Mouse (Mus musculus): ENCODE results near the gene Prdx2. TPM values are rescaled to one million over a fixed set of nuclear protein-coding genes. Genes with fewer than 3 reads are reported as not detected.

Prdx2 gene
- polyA plus RNA-seq, 1 experiment from 2014 or later, result 1,326 TPM

GRCm38 (mm10) chr8:84963952-84964351 lies 5.4 kb upstream of the Prdx2 start:
- Histone ChIP-seq H3K9ac (ENCODE audit: low read length) (no peak overlapping the region), H3K4me3 (ENCODE audit: low read depth, low read length) (no peak overlapping the region), H3K27me3 (ENCODE audit: control insufficient read depth, insufficient read depth, low read length) (no peaks in the 10 kb centered on the region), H3K27ac (replicated peaks; ENCODE audit: low read depth, low read length) (no peak overlapping the region), H3K4me1 (ENCODE audit: control insufficient read depth, insufficient read depth, low read length) (peaks cover 16% of the 10 kb centered on the region), H3K36me3 (ENCODE audit: control insufficient read depth, insufficient read depth, low read length) (no peaks in the 10 kb centered on the region; the same call in 1 of the 2 replicates), H3K9me3 (ENCODE audit: control insufficient read depth, low read length) (no peaks in the 10 kb centered on the region), H3K4me2 (ENCODE audit: low read depth, severe bottlenecking) (no peak overlapping the region)
- ATAC-seq (ENCODE audit: insufficient number of reproducible peaks, low FRiP score, low TSS enrichment, low read depth) (no peak), DNase-seq (ENCODE audit: low spot score) (no peak)
- WGBS, result 92% methylated on average over 4 of the region's 4 CpGs

GRCm38 (mm10) chr8:84965731-84966291 lies 3.6 kb upstream of the Prdx2 start:
- no peaks in the 10 kb centered on the region for H3K27me3 ChIP-seq (ENCODE audit: control insufficient read depth, insufficient read depth, low read length)
- ATAC-seq (ENCODE audit: insufficient number of reproducible peaks, low FRiP score, low TSS enrichment, low read depth) (peak; percentile 78), DNase-seq (ENCODE audit: low spot score) (peak; percentile 95)
- peak overlapping the region; percentile 64 for H3K9ac ChIP-seq (ENCODE audit: low read length)
- H3K27ac ChIP-seq (replicated peaks; ENCODE audit: low read depth, low read length), result peak overlapping the region; percentile 43; the same call in 1 of the 2 replicates
- peaks cover 23% of the 10 kb centered on the region for H3K4me1 ChIP-seq (ENCODE audit: control insufficient read depth, insufficient read depth, low read length)
- H3K4me2 ChIP-seq (ENCODE audit: low read depth, severe bottlenecking), result peak overlapping the region; percentile 89
- H3K4me3 ChIP-seq (ENCODE audit: low read depth, low read length), result peak overlapping the region; percentile 59
- no peaks in the 10 kb centered on the region; the same call in 1 of the 2 replicates for H3K36me3 ChIP-seq (ENCODE audit: control insufficient read depth, insufficient read depth, low read length)
- under 1% methylated on average over 41 of the region's 41 CpGs for WGBS
- no peaks in the 10 kb centered on the region for H3K9me3 ChIP-seq (ENCODE audit: control insufficient read depth, low read length)

GRCm38 (mm10) chr8:84966603-84967002 lies 2.8 kb upstream of the Prdx2 start:
- no peak overlapping the region for H3K4me2 ChIP-seq (ENCODE audit: low read depth, severe bottlenecking)
- 52% methylated on average over 3 of the region's 3 CpGs for WGBS
- H3K36me3 ChIP-seq (ENCODE audit: control insufficient read depth, insufficient read depth, low read length), result peaks cover 3% of the 10 kb centered on the region; the same call in 1 of the 2 replicates
- H3K9me3 ChIP-seq (ENCODE audit: control insufficient read depth, low read length), result no peaks in the 10 kb centered on the region
- no peak for ATAC-seq (ENCODE audit: insufficient number of reproducible peaks, low FRiP score, low TSS enrichment, low read depth)
- H3K9ac ChIP-seq (ENCODE audit: low read length), result no peak overlapping the region
- H3K4me3 ChIP-seq (ENCODE audit: low read depth, low read length), result no peak overlapping the region
- no peaks in the 10 kb centered on the region for H3K27me3 ChIP-seq (ENCODE audit: control insufficient read depth, insufficient read depth, low read length)
- no peak overlapping the region for H3K27ac ChIP-seq (replicated peaks; ENCODE audit: low read depth, low read length)
- H3K4me1 ChIP-seq (ENCODE audit: control insufficient read depth, insufficient read depth, low read length), result peaks cover 27% of the 10 kb centered on the region
- DNase-seq (ENCODE audit: low spot score), result no peak

- H3K9ac ChIP-seq (ENCODE audit: low read length), result peak overlapping the region; percentile 27; the same call in 1 of the 2 replicates
- H3K27me3 ChIP-seq (ENCODE audit: control insufficient read depth, insufficient read depth, low read length), result no peaks in the 10 kb centered on the region
- no peaks in the 10 kb centered on the region for H3K9me3 ChIP-seq (ENCODE audit: control insufficient read depth, low read length)
- H3K27ac ChIP-seq (replicated peaks; ENCODE audit: low read depth, low read length), result no peak overlapping the region
- 88% methylated on average over 13 of the region's 13 CpGs for WGBS
- H3K4me1 ChIP-seq (ENCODE audit: control insufficient read depth, insufficient read depth, low read length), result peaks cover 27% of the 10 kb centered on the region
- DNase-seq (ENCODE audit: low spot score) (no peak), ATAC-seq (ENCODE audit: insufficient number of reproducible peaks, low FRiP score, low TSS enrichment, low read depth) (no peak)
- H3K36me3 ChIP-seq (ENCODE audit: control insufficient read depth, insufficient read depth, low read length), result peaks cover 11% of the 10 kb centered on the region; the same call in 1 of the 2 replicates
- no peak overlapping the region for H3K4me3 ChIP-seq (ENCODE audit: low read depth, low read length)
- no peak overlapping the region for H3K4me2 ChIP-seq (ENCODE audit: low read depth, severe bottlenecking)
Observed at GRCm38 (mm10) chr8:84967532-84968304, 1.7 kb upstream of the Prdx2 start.

- no peak for DNase-seq (ENCODE audit: low spot score)
- H3K4me3 ChIP-seq (ENCODE audit: low read depth, low read length), result peak overlapping the region; percentile 61
- no peaks in the 10 kb centered on the region for H3K9me3 ChIP-seq (ENCODE audit: control insufficient read depth, low read length)
- H3K4me2 ChIP-seq (ENCODE audit: low read depth, severe bottlenecking), result peak overlapping the region; percentile 80
- WGBS, result 14% methylated on average over 2 of the region's 2 CpGs
- no peak for ATAC-seq (ENCODE audit: insufficient number of reproducible peaks, low FRiP score, low TSS enrichment, low read depth)
- peak overlapping the region; percentile 89 for H3K9ac ChIP-seq (ENCODE audit: low read length)
- H3K36me3 ChIP-seq (ENCODE audit: control insufficient read depth, insufficient read depth, low read length), result peaks cover 15% of the 10 kb centered on the region; the same call in 1 of the 2 replicates
- peak overlapping the region; percentile 78 for H3K27ac ChIP-seq (replicated peaks; ENCODE audit: low read depth, low read length)
- peaks cover 27% of the 10 kb centered on the region for H3K4me1 ChIP-seq (ENCODE audit: control insufficient read depth, insufficient read depth, low read length)
- no peaks in the 10 kb centered on the region for H3K27me3 ChIP-seq (ENCODE audit: control insufficient read depth, insufficient read depth, low read length)
Observed at GRCm38 (mm10) chr8:84968650-84969049, 737 bp upstream of the Prdx2 start.

- H3K9me3 ChIP-seq (ENCODE audit: control insufficient read depth, low read length), result no peaks in the 10 kb centered on the region
- ATAC-seq (ENCODE audit: insufficient number of reproducible peaks, low FRiP score, low TSS enrichment, low read depth), result no peak
- H3K4me1 ChIP-seq (ENCODE audit: control insufficient read depth, insufficient read depth, low read length), result peaks cover 25% of the 10 kb centered on the region
- no peaks in the 10 kb centered on the region for H3K27me3 ChIP-seq (ENCODE audit: control insufficient read depth, insufficient read depth, low read length)
- H3K9ac ChIP-seq (ENCODE audit: low read length), result peak overlapping the region; percentile 89
- peak; percentile 55 for DNase-seq (ENCODE audit: low spot score)
- H3K36me3 ChIP-seq (ENCODE audit: control insufficient read depth, insufficient read depth, low read length), result peaks cover 15% of the 10 kb centered on the region; the same call in 1 of the 2 replicates
- peak overlapping the region; percentile 80 for H3K4me2 ChIP-seq (ENCODE audit: low read depth, severe bottlenecking)
- H3K27ac ChIP-seq (replicated peaks; ENCODE audit: low read depth, low read length), result peak overlapping the region; percentile 78
- H3K4me3 ChIP-seq (ENCODE audit: low read depth, low read length), result peak overlapping the region; percentile 61
- 11% methylated on average over 21 of the region's 21 CpGs for WGBS
Observed at GRCm38 (mm10) chr8:84970135-84970790, 876 bp downstream of the Prdx2 start.

GRCm38 (mm10) chr8:84970913-84971312 lies 1.5 kb downstream of the Prdx2 start:
- Histone ChIP-seq H3K36me3 (ENCODE audit: control insufficient read depth, insufficient read depth, low read length) (peaks cover 15% of the 10 kb centered on the region; the same call in 1 of the 2 replicates), H3K4me1 (ENCODE audit: control insufficient read depth, insufficient read depth, low read length) (peaks cover 26% of the 10 kb centered on the region), H3K9ac (ENCODE audit: low read length) (peak overlapping the region; percentile 89; the same call in 1 of the 2 replicates), H3K27ac (replicated peaks; ENCODE audit: low read depth, low read length) (no peak overlapping the region), H3K4me3 (ENCODE audit: low read depth, low read length) (peak overlapping the region; percentile 61), H3K9me3 (ENCODE audit: control insufficient read depth, low read length) (no peaks in the 10 kb centered on the region), H3K27me3 (ENCODE audit: control insufficient read depth, insufficient read depth, low read length) (no peaks in the 10 kb centered on the region), H3K4me2 (ENCODE audit: low read depth, severe bottlenecking) (peak overlapping the region; percentile 80)
- DNase-seq (ENCODE audit: low spot score) (no peak), ATAC-seq (ENCODE audit: insufficient number of reproducible peaks, low FRiP score, low TSS enrichment, low read depth) (no peak)
- WGBS, result 67% methylated on average over 5 of the region's 5 CpGs

GRCm38 (mm10) chr8:84973079-84973478 lies 3.7 kb downstream of the Prdx2 start:
- Histone ChIP-seq H3K4me1 (ENCODE audit: control insufficient read depth, insufficient read depth, low read length) (peaks cover 43% of the 10 kb centered on the region), H3K36me3 (ENCODE audit: control insufficient read depth, insufficient read depth, low read length) (peaks cover 15% of the 10 kb centered on the region; the same call in 1 of the 2 replicates), H3K4me3 (ENCODE audit: low read depth, low read length) (no peak overlapping the region), H3K9ac (ENCODE audit: low read length) (no peak overlapping the region), H3K27ac (replicated peaks; ENCODE audit: low read depth, low read length) (no peak overlapping the region), H3K9me3 (ENCODE audit: control insufficient read depth, low read length) (no peaks in the 10 kb centered on the region), H3K4me2 (ENCODE audit: low read depth, severe bottlenecking) (no peak overlapping the region), H3K27me3 (ENCODE audit: control insufficient read depth, insufficient read depth, low read length) (peaks cover 12% of the 10 kb centered on the region)
- ATAC-seq (ENCODE audit: insufficient number of reproducible peaks, low FRiP score, low TSS enrichment, low read depth) (no peak), DNase-seq (ENCODE audit: low spot score) (no peak)
- 81% methylated on average over 1 of the region's 1 CpGs for WGBS

Measured in limb, embryonic 11.5 days (tissue).